Mouse (Mus musculus) cerebellum, adult 9-11 months (tissue): ENCODE measurements around the gene Ctsz.

Experiments used
- DNase-seq: peaks from one replicate; pipeline ENCODE4 v3.0.0; 2022

Gene Ctsz

DNA sequence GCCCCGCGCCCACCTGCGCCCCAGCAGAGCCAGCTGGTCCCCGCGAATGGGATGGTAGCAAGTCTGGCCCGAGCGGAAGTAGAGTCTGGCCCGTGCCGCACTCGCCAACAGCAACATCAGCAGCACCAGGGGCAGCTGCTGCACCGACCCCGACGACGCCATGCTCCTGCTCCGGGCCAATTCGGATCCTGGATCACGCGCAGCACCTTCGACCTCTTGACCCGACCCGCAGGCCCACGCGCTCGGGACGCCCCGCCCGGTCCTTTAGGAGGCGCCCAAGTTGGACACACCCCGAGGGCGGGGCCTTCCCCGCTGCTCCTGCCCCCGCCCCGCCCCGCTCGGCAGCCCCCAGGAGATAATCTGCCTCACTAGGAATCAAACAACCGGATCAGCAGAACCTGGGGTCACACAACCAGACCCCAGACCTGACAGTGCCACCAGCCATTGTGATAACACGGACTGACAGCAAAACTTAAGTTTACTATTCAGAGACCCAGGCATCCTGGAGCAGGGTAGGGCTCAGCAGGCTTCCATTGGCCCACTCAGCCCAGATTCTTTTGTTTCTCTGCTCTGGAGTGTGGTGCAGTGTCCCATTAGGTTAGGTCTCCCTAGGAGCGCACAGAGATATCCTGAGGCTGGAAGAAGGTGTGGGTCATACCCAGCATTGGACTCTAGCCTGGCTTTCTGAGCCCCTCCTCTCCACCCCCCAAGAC, at the start of gene Ctsz:
TSS of gene Ctsz (minus strand) at position 303 of the 713 bp plus-strand sequence.
- DNase-seq = peak; percentile 61

GRCm38 (mm10) chr2:174487005-174487404, 48.2 kb upstream of the Ctsz start:
- no peak for DNase-seq

DNA sequence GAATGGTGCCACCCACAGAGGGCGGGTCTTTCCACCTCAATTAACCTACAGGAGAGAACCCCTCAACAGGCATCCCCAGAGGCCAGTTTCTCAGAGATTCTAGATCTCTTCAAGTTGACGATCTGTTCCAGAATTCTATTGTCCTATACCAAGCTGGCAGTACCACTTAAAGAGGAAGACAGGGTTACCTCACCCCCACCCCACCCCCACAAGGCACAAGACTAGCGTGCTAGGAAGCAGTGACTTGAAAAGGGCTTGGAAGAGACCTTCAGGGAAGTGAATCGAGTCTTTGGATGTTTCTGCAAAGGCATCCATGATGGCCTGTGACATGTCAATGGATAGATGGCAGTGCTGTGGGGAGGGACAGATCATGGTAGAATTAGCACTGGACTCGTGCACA, 39.9 kb upstream of the Ctsz start:
- DNase-seq = no peak

DNA sequence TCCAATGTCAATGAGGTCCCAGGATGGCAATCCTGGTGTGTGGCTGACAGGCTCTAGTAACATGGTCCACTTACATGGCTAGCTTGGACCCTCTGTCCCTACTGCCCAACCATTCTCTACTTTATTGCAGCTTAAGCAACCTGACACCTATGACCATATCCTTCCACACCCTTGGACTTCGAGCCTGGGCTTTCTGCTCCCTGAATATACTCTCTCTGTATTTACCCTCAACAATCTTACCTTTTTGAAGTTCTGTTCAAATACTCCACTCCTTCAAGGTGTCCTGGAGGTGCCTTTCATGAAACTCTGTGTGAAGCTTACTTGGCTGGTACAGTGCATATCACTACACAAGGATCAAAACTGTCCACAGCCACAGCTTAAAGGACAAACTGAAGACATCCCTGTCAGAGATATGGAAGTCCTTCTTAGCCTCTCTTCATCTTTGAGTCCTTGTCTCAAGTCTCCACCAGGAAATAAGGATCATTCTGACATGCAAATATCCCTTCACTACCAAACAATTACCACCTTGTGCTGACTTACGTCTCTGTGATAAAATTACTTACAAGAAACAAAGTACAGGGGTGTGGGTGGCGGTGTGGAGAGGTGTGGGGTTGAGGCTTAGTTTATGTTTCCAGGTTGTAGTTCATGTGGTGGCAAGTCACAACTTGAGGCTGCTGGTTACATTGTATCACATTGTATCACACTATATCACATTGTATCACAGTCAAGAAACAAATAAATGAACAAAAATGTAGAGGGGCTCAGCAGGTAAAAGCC, 38.9 kb upstream of the Ctsz start:
- DNase-seq = no peak

DNA sequence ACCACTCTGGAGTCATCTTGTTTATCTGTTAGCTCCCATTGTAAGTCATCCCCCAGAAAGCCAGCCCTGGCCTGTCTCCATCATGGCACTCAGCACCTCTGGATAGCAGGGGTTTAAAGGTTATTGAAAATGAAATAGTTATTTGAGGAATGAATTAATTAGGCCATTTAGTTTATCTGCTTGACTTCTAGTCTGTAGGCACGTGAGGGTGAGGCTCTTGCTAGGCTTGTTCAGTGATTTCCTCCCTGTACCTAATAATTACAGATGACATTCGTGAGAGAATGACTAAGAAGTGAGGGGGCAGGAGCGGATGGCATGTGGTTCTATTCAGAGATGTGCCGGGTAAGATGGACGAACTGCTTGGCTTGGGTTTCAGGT, 34.7 kb upstream of the Ctsz start:
- DNase-seq = no peak

DNA sequence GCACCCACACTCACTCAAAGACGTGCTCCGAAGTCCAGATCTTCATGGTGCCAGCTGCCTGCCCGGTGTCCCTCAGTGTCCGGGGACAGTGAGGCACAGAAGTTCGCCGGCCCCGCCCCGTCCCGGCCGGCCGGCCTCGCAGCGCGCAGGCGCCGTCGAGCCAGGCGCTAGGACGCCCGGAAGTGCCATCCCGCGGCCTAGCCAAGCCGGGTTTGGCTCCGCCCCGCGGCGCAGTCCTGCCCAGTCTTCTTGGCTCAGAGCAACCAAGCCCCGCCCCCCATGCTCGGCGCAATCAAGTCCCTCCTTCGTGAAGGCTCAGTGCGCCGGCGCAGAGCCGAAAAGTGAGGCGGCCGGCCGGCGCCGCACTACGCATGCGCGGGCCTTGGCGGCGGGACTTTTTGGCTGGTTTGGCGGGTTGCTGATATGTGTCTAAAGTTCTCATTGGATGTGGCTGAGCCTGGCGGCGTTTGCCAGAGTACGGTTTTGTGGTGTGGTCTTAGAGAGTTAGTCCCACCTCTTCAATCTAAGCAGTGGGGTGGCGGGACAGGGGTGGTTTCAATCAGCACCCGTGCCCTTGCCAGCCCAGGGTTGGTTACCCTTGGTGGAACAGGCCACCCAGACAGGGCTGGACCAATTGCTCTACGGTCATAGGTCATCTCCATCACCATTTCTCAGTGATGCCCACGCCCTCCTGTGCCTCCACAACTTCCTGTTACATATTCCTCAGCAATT, 34.1 kb upstream of the Ctsz start, which contains the start of gene Prelid3b:
TSS of gene Prelid3b (minus strand) at position 264 of the 732 bp plus-strand sequence.
- DNase-seq = peak; percentile 99

DNA sequence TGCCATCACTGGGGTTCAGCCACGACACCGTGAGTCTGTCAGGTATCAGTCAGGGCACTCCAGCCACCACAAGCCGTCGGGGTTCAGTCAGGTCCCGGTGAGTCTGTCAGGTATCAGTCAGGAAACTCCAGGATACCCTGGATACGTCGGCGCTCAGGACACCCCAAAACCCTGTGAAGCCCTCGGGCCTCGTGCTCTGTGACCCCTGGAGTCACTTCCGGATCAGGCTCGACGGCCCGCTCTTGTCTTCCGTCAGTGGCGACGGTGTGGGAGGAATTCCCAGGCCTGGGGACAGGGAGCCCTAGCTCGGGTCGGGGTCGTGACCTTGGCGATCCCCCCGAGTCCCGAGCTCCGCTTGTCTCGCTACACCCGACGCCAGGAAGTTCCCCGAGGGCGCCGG, 33.6 kb upstream of the Ctsz start:
- no peak for DNase-seq

DNA sequence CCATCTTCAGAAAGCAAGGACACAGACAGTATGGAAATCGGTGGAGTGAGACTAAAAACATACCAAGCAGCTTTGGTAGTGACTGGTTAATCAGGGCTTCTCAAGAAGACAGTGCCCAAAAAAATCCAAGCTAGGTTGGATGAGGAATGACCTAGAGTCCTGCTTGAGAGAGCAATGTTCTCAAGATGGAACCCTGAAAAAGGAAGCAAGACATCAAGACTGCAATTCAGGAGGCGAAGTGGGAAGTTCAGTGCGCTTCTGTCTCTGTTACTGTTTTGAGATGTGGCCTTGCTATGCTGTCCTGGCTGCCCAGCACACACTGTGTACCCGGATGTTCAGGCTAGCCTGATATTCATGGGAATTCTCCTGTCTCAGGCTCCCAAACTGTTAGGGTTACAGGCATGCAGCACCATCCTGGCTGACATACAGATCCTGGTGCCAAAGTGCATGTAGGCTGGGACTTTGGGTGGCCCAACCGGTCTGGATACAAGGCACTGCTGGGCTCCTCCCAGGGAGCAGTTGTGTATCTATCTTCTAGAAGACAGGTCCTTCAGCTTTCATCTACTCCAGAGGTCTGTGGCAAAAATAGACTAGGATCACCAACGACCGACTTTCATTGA, 32.1 kb upstream of the Ctsz start:
- DNase-seq = no peak

GRCm38 (mm10) chr2:174470333-174470732, 31.5 kb upstream of the Ctsz start:
- DNase-seq = no peak

GRCm38 (mm10) chr2:174463789-174464523, 25.1 kb upstream of the Ctsz start, which contains the start of gene Atp5e:
Gene Atp5e, minus strand, starts transcription at chr2:174464105.
- peak; percentile 98 for DNase-seq

- no peak for DNase-seq
Observed at GRCm38 (mm10) chr2:174463370-174463769, 24.5 kb upstream of the Ctsz start.

DNA sequence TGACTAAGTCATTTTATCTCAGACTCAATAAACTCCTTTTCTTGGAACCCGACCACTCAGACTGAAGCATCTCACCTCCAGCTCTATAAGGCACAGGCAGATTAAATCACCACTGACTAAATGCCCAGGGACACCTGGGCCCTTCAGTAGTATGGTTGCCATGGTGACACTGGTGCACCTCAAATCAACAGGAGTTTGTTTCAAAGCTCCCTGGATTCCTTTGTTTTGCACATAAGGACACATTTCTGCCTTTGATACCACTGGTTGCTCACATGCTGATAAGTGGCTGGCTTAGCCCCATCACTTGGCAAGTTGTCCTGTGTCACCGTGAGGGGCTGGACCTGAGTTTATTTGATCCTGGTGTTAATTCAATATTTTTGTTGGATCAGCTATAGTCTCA, 20.5 kb upstream of the Ctsz start:
- DNase-seq = no peak

- no peak for DNase-seq
Observed at GRCm38 (mm10) chr2:174453681-174454080, 14.8 kb upstream of the Ctsz start.

GRCm38 (mm10) chr2:174450353-174450752, 11.5 kb upstream of the Ctsz start, which contains the start of gene Tubb1:
Gene Tubb1, plus strand, starts transcription at chr2:174450695.
- no peak for DNase-seq

GRCm38 (mm10) chr2:174448405-174448804, 9.6 kb upstream of the Ctsz start:
- DNase-seq = no peak

DNA sequence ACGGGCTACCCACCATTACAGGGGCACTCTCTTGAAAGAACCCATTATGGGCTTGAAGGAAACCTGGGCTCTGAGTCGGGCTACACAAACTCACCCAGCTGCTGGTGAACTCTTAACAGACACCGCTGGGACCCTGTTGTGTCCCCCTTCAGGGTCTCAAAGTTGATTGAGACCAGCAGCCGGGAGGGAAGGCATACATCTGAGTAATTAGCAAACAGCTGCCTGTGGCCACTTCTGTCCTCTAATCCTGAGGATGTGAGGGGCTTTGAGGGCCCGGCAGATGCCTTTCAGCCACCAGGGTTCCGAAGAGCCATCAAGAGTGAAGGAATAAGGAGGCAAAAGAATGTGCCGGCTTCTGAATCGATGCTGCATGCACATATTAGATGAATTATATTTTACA, 8.1 kb upstream of the Ctsz start:
- no peak for DNase-seq

GRCm38 (mm10) chr2:174446492-174446891, 7.7 kb upstream of the Ctsz start:
- DNase-seq = no peak

DNA sequence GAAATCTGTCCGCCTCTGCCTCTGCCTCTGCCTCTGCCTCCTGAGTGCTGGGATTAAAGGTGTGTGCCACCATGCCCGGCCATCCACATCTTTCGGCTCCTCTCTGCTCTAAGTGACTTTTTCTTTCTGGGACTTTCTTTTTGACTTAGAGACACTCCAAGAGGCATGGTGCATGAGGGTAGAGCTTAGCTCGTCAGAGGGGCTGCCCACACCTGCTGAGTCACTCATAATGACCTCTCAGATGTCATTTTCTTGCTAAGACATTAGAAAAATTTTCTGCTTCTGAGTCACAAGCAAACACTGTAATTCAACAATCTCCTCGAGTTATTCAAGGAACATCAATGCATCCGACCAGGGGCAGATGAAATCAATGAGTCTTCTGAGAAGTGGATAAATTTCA, 6.2 kb upstream of the Ctsz start:
- no peak for DNase-seq

- DNase-seq = no peak
Observed at GRCm38 (mm10) chr2:174444359-174444758, 5.5 kb upstream of the Ctsz start.

GRCm38 (mm10) chr2:174443046-174443445, 4.2 kb upstream of the Ctsz start:
- no peak for DNase-seq

GRCm38 (mm10) chr2:174442460-174442859, 3.6 kb upstream of the Ctsz start:
- DNase-seq = no peak

GRCm38 (mm10) chr2:174441898-174442297, 3.1 kb upstream of the Ctsz start:
- no peak for DNase-seq
